Mouse (Mus musculus) limb, embryonic 14.5 days (tissue): Measurements from ENCODE around the gene Zfp949. TPM values are rescaled to one million over a fixed set of nuclear protein-coding genes. Genes with fewer than 3 reads are reported as not detected.

Experiments used
- ATAC-seq: fragments of 200-750 bp; cut with Nextera tagmentation; 2 replicates; pipeline ENCODE4 v1.8.0; 2017; ENCODE audit warnings: low read depth, moderate number of reproducible peaks, moderate TSS enrichment; ENCODE audit not compliant: low FRiP score
- DNase-seq: peaks from one replicate; pipeline ENCODE4 v3.0.0-alpha.2; 2015; ENCODE audit warnings: low spot score
- H3K27ac ChIP-seq: fragments of 300-500 bp; sonication (generic); replicated peaks from 2 replicates; pipeline ENCODE4 v1.5.1; 2014; ENCODE audit warnings: low read depth, mild to moderate bottlenecking, low read length, moderate library complexity, mixed read lengths
- H3K27me3 ChIP-seq: fragments of 300-500 bp; sonication (generic); 2 replicates; pipeline ENCODE4 v1.6.1; 2014; ENCODE audit warnings: low read length, mixed read lengths; ENCODE audit not compliant: control insufficient read depth, insufficient read depth
- H3K36me3 ChIP-seq: fragments of 300-500 bp; sonication (generic); 2 replicates; pipeline ENCODE4 v1.6.1; 2014; ENCODE audit warnings: mild to moderate bottlenecking, low read length, moderate library complexity, mixed read lengths; ENCODE audit not compliant: control insufficient read depth, insufficient read depth
- H3K4me1 ChIP-seq: fragments of 300-500 bp; sonication (generic); 2 replicates; pipeline ENCODE4 v1.6.1; 2014; ENCODE audit warnings: antibody characterized with exemption, low read length, mixed read lengths; ENCODE audit not compliant: control insufficient read depth, insufficient read depth
- H3K4me2 ChIP-seq: fragments of 300-500 bp; sonication (generic); replicated peaks from 2 replicates; pipeline ENCODE4 v1.6.1; 2014; ENCODE audit warnings: low read depth, mild to moderate bottlenecking, low read length, moderate library complexity; ENCODE audit not compliant: severe bottlenecking
- H3K4me3 ChIP-seq: fragments of 300-500 bp; sonication (generic); replicated peaks from 2 replicates; pipeline ENCODE4 v1.5.1; 2014; ENCODE audit warnings: low read length
- H3K9ac ChIP-seq: fragments of 300-500 bp; sonication (generic); 2 replicates; pipeline ENCODE4 v1.6.1; 2014; ENCODE audit warnings: mild to moderate bottlenecking, low read depth, low read length, moderate library complexity; ENCODE audit not compliant: severe bottlenecking
- H3K9me3 ChIP-seq: fragments of 300-500 bp; sonication (generic); 2 replicates; pipeline ENCODE4 v1.6.1; 2016; ENCODE audit warnings: low read length; ENCODE audit not compliant: control insufficient read depth
- POLR2A ChIP-seq: fragments of 200-500 bp; IDR thresholded peaks from 2 replicates; pipeline ENCODE4 v1.8.0; 2012; ENCODE audit warnings: inconsistent platforms, mild to moderate bottlenecking, moderate library complexity, borderline replicate concordance; ENCODE audit not compliant: insufficient read depth, insufficient read length; ENCODE audit errors: extremely low read depth
- WGBS: fragments of 180-500 bp; shearing (Covaris S2); extraction: QIAGEN DNeasy Blood & Tissue Kit; methylation state at CpG from one replicate; pipeline ENCODE4 v1.1.7; 2014; 5-methylcytosine and 5-hydroxymethylcytosine counted together
- polyA plus RNA-seq, 2 experiments: library from polyadenylated mRNA; depleted of rRNA in 1 of 2; stranded (reverse) in 1 of 2; unstranded in 1 of 2; fragments of >200 nt; fragmentation: Nextera tagmentation in 1 of 2; extraction: Ambion mirVana in 1 of 2; gene quantifications; 2 replicates each; pipeline versions ENCODE4 v1.2.1 to v1.2.3; 2012 to 2014

Gene Zfp949
- polyA plus RNA-seq, 2 experiments: 8.2 to 10.1 TPM

GRCm38 (mm10) chr9:88529571-88529970 is 18.2 kb upstream of the Zfp949 start:
- ATAC-seq: no peak

GRCm38 (mm10) chr9:88529979-88530580 is 17.7 kb upstream of the Zfp949 start:
- ATAC-seq: no peak
- Histone ChIP-seq H3K4me3 (no peak overlapping the region), H3K27me3 (no peaks in the 10 kb centered on the region), H3K36me3 (no peaks in the 10 kb centered on the region), H3K9ac (no peak overlapping the region), H3K9me3 (no peaks in the 10 kb centered on the region), H3K4me2 (no peak overlapping the region), H3K27ac (no peak overlapping the region), H3K4me1 (no peaks in the 10 kb centered on the region)
- 43% methylated on average over 5 of the region's 5 CpGs for WGBS
- no peak for DNase-seq
- no peak for TF ChIP-seq POLR2A

More at GRCm38 (mm10) chr9:88529571-88529970, 18.2 kb upstream of the Zfp949 start:
- no peak for DNase-seq
- no peaks in the 10 kb centered on the region for H3K4me1 ChIP-seq
- TF ChIP-seq POLR2A: no peak
- H3K27me3 ChIP-seq: no peaks in the 10 kb centered on the region
- 75% methylated on average over 3 of the region's 3 CpGs for WGBS
- H3K36me3 ChIP-seq: no peaks in the 10 kb centered on the region
- H3K9ac ChIP-seq: no peak overlapping the region
- H3K4me3 ChIP-seq: no peak overlapping the region
- no peaks in the 10 kb centered on the region for H3K9me3 ChIP-seq
- no peak overlapping the region for H3K27ac ChIP-seq
- H3K4me2 ChIP-seq: no peak overlapping the region

- Histone ChIP-seq H3K4me3 (no peak overlapping the region), H3K27ac (no peak overlapping the region), H3K4me2 (no peak overlapping the region), H3K9ac (no peak overlapping the region), H3K36me3 (no peaks in the 10 kb centered on the region), H3K27me3 (no peaks in the 10 kb centered on the region), H3K9me3 (no peaks in the 10 kb centered on the region), H3K4me1 (no peaks in the 10 kb centered on the region)
- DNase-seq (no peak), ATAC-seq (no peak)
- WGBS: 85% methylated on average over 5 of the region's 5 CpGs
- TF ChIP-seq POLR2A: no peak
These were observed 13.7 kb upstream of the Zfp949 start for GRCm38 (mm10) chr9:88534093-88534492.

- H3K4me2 ChIP-seq: no peak overlapping the region
These were observed 8.1 kb upstream of the Zfp949 start for GRCm38 (mm10) chr9:88539546-88540224.

GRCm38 (mm10) chr9:88542816-88543215 is 5.0 kb upstream of the Zfp949 start:
- Histone ChIP-seq H3K4me2 (no peak overlapping the region), H3K9ac (no peak overlapping the region), H3K4me1 (no peaks in the 10 kb centered on the region), H3K36me3 (no peaks in the 10 kb centered on the region), H3K27ac (no peak overlapping the region), H3K9me3 (no peaks in the 10 kb centered on the region), H3K27me3 (no peaks in the 10 kb centered on the region), H3K4me3 (no peak overlapping the region)
- 37% methylated on average over 2 of the region's 2 CpGs for WGBS
- ATAC-seq (no peak), DNase-seq (peak; percentile 67)
- no peak for TF ChIP-seq POLR2A

More at GRCm38 (mm10) chr9:88539546-88540224, 8.1 kb upstream of the Zfp949 start:
- ATAC-seq (no peak), DNase-seq (no peak)
- no peaks in the 10 kb centered on the region for H3K27me3 ChIP-seq
- no peak overlapping the region for H3K9ac ChIP-seq
- no peaks in the 10 kb centered on the region for H3K9me3 ChIP-seq
- 73% methylated on average over 5 of the region's 5 CpGs for WGBS
- no peak overlapping the region for H3K27ac ChIP-seq
- H3K4me3 ChIP-seq: no peak overlapping the region
- TF ChIP-seq POLR2A: no peak
- H3K36me3 ChIP-seq: no peaks in the 10 kb centered on the region
- no peaks in the 10 kb centered on the region for H3K4me1 ChIP-seq
